Mouse (Mus musculus) adrenal gland, adult 2 months (tissue): ENCODE results near the gene Lrrc27. TPM values are rescaled to one million over a fixed set of nuclear protein-coding genes. Genes with fewer than 3 reads are reported as not detected.

Experiments
- DNase-seq: peaks from one replicate; pipeline ENCODE4 v3.0.0; 2021
- polyA plus RNA-seq: library from polyadenylated mRNA; depleted of rRNA; stranded (reverse); fragments of >200 nt; gene quantifications from 2 replicates; pipeline ENCODE4 v1.2.3, GENCODE M21; 2012; rRNA removed
- total RNA-seq, 2 experiments: library from RNA; stranded (reverse); gene quantifications; 2 replicates each; pipeline ENCODE4 v1.2.3; 2021

Gene Lrrc27
- total and polyA plus RNA-seq, 3 experiments = 4.1 to 8.3 (median 7.8) TPM

GRCm38 (mm10) chr7:139275586-139275985 is 62.8 kb downstream of the Lrrc27 start:
- DNase-seq = no peak

GRCm38 (mm10) chr7:139276150-139276549 is 63.4 kb downstream of the Lrrc27 start:
- DNase-seq = no peak

GRCm38 (mm10) chr7:139277536-139277935 is 64.7 kb downstream of the Lrrc27 start:
- DNase-seq = no peak

GRCm38 (mm10) chr7:139279571-139279970 is 66.8 kb downstream of the Lrrc27 start:
- no peak for DNase-seq

- DNase-seq = no peak
Observed at GRCm38 (mm10) chr7:139280044-139280443, 67.3 kb downstream of the Lrrc27 start.

GRCm38 (mm10) chr7:139281195-139281594 is 68.4 kb downstream of the Lrrc27 start:
- DNase-seq = no peak

GRCm38 (mm10) chr7:139282037-139282436 is 69.2 kb downstream of the Lrrc27 start:
- DNase-seq = no peak

GRCm38 (mm10) chr7:139285295-139285943 is 72.6 kb downstream of the Lrrc27 start:
- DNase-seq = peak; percentile 36

- DNase-seq = no peak
Observed at GRCm38 (mm10) chr7:139288540-139288939, 75.8 kb downstream of the Lrrc27 start.

Other genes starting within 250 kb of the Lrrc27 start
- gene Dpysl4, start 127.0 kb upstream of the Lrrc27 start, total RNA-seq = 1 to 10 TPM; 1.4 to 2.8 TPM
- gene Dpysl4, start 127.0 kb upstream of the Lrrc27 start, polyA plus RNA-seq = 0.67 and 0.73 TPM in 2 replicates
- 1 to 10 TPM; 2.8 to 3.1 TPM for gene Stk32c, start 319 bp downstream of the Lrrc27 start, total RNA-seq
- gene Stk32c, start 319 bp downstream of the Lrrc27 start, polyA plus RNA-seq = 3.1 and 7.4 TPM in 2 replicates
- gene Pwwp2b, start 35.5 kb downstream of the Lrrc27 start, total RNA-seq = 10 to 100 TPM in 1 of 2 experiments, 1 to 10 TPM in 1; 8.9 to 16.1 TPM
- gene Pwwp2b, start 35.5 kb downstream of the Lrrc27 start, polyA plus RNA-seq = 19.6 and 24.4 TPM in 2 replicates
- 100 to 1,000 TPM in 1 of 2 experiments, 10 to 100 TPM in 1; 89.7 to 103 TPM for gene Inpp5a, start 176.1 kb downstream of the Lrrc27 start, total RNA-seq
- gene Inpp5a, start 176.1 kb downstream of the Lrrc27 start, polyA plus RNA-seq = 41.5 and 46.2 TPM in 2 replicates